Mouse (Mus musculus) liver, embryonic 14.5 days (tissue): ENCODE results near the gene Lrrc2.

Experiments
- CTCF ChIP-seq: IDR thresholded peaks from 2 replicates; pipeline ENCODE4 v1.5.1; 2016; ENCODE audit warnings: antibody characterized with exemption, low read depth, control low read depth
- EP300 ChIP-seq: IDR thresholded peaks from 2 replicates; pipeline ENCODE4 v1.6.1; 2016; ENCODE audit warnings: antibody characterized with exemption, low read depth

DNA sequence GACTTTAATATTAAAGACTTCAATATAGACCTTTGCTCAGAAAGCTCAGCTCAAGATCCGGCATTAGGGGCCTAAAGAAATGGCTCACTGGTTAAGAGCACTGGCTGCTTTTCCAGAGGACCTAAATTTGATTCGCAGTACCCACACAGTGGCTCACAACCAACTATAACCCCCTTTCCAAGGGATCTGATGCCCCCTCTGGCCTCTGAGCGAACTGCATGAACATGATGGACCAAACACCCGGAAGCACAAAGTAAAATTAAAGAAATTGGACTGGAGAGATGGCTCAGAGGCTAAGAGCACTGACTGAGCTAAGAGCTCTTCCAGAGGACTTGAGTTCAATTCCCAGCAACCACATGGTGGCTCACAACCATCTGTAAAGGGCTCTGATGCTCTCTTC, 64.3 kb downstream of the Lrrc2 start:
- peak; percentile 47 for TF ChIP-seq CTCF
- no peak for TF ChIP-seq EP300
